Mouse (Mus musculus) hindbrain, embryonic 13.5 days (tissue): ENCODE results near the gene Lsamp. TPM values are rescaled to one million over a fixed set of nuclear protein-coding genes. Genes with fewer than 3 reads are reported as not detected.

ENCODE experiments used
- ATAC-seq: fragments of 200-750 bp; cut with Nextera tagmentation; 2 replicates; pipeline ENCODE4 v1.8.0; 2017; ENCODE audit warnings: moderate TSS enrichment; ENCODE audit not compliant: low FRiP score
- H3K27ac ChIP-seq: fragments of 300-500 bp; sonication (generic); 2 replicates; pipeline ENCODE4 v1.5.1; 2015; ENCODE audit warnings: inconsistent platforms, mild to moderate bottlenecking, moderate library complexity
- H3K27me3 ChIP-seq: fragments of 300-500 bp; sonication (generic); 2 replicates; pipeline ENCODE4 v1.6.1; 2015; ENCODE audit warnings: mild to moderate bottlenecking, inconsistent platforms
- H3K36me3 ChIP-seq: fragments of 300-500 bp; sonication (generic); 2 replicates; pipeline ENCODE4 v1.6.1; 2015; ENCODE audit warnings: mild to moderate bottlenecking, inconsistent platforms
- H3K4me1 ChIP-seq: fragments of 300-500 bp; sonication (generic); replicated peaks from 2 replicates; pipeline ENCODE4 v1.6.1; 2015; ENCODE audit warnings: inconsistent platforms
- H3K4me2 ChIP-seq: fragments of 300-500 bp; sonication (generic); 2 replicates; pipeline ENCODE4 v1.6.1; 2015; ENCODE audit warnings: inconsistent platforms, mild to moderate bottlenecking, moderate library complexity
- H3K4me3 ChIP-seq: fragments of 300-500 bp; sonication (generic); 2 replicates; pipeline ENCODE4 v1.5.1; 2015; ENCODE audit warnings: mild to moderate bottlenecking, inconsistent platforms
- H3K9ac ChIP-seq: fragments of 300-500 bp; sonication (generic); 2 replicates; pipeline ENCODE4 v1.6.1; 2015; ENCODE audit warnings: mild to moderate bottlenecking, inconsistent platforms
- H3K9me3 ChIP-seq: fragments of 300-500 bp; sonication (generic); 2 replicates; pipeline ENCODE4 v1.6.1; 2016; ENCODE audit warnings: inconsistent platforms
- WGBS: fragments of 180-500 bp; shearing (Covaris S2); methylation state at CpG from one replicate; pipeline ENCODE4 v1.1.7; 2015; 5-methylcytosine and 5-hydroxymethylcytosine counted together
- polyA plus RNA-seq: library from polyadenylated mRNA; unstranded; fragments of >200 nt; fragmentation: Nextera tagmentation; extraction: Ambion mirVana; gene quantifications from 2 replicates; pipeline ENCODE4 v1.2.1, GENCODE M21; 2015

Gene Lsamp
- polyA plus RNA-seq, 1 experiment from 2014 or later = 59.0 TPM

GRCm38 (mm10) chr16:41063270-41063857, 1079.2 kb downstream of the Lsamp start:
- H3K36me3 ChIP-seq = no peaks in the 10 kb centered on the region
- no peak overlapping the region for H3K4me3 ChIP-seq
- no peak overlapping the region for H3K4me2 ChIP-seq
- H3K9me3 ChIP-seq = no peaks in the 10 kb centered on the region
- 71% methylated on average over 7 of the region's 7 CpGs for WGBS
- no peak for ATAC-seq
- H3K27ac ChIP-seq = no peak overlapping the region
- H3K9ac ChIP-seq = no peak overlapping the region
- H3K27me3 ChIP-seq = no peaks in the 10 kb centered on the region
- H3K4me1 ChIP-seq = no peaks in the 10 kb centered on the region

- Histone ChIP-seq H3K27ac (no peak overlapping the region), H3K4me2 (no peak overlapping the region), H3K4me3 (no peak overlapping the region), H3K4me1 (no peaks in the 10 kb centered on the region), H3K9ac (no peak overlapping the region), H3K36me3 (no peaks in the 10 kb centered on the region), H3K27me3 (no peaks in the 10 kb centered on the region), H3K9me3 (no peaks in the 10 kb centered on the region)
- ATAC-seq = no peak
- 92% methylated on average over 2 of the region's 2 CpGs for WGBS
Measured at GRCm38 (mm10) chr16:41073470-41073869, 1089.3 kb downstream of the Lsamp start.

GRCm38 (mm10) chr16:41088648-41089047, 1104.5 kb downstream of the Lsamp start:
- Histone ChIP-seq H3K27me3 (no peaks in the 10 kb centered on the region), H3K27ac (no peak overlapping the region), H3K4me1 (0 out of 2 replicates have a peak, but pooled peaks cover 3% of the 10 kb centered on the region), H3K9me3 (no peaks in the 10 kb centered on the region), H3K9ac (no peak overlapping the region), H3K4me2 (no peak overlapping the region), H3K4me3 (no peak overlapping the region), H3K36me3 (no peaks in the 10 kb centered on the region)
- WGBS = 96% methylated on average over 2 of the region's 2 CpGs
- no peak for ATAC-seq

- H3K4me1 ChIP-seq = 0 out of 2 replicates have a peak, but pooled peaks cover 3% of the 10 kb centered on the region
- no peak overlapping the region for H3K4me3 ChIP-seq
- no peaks in the 10 kb centered on the region for H3K27me3 ChIP-seq
- ATAC-seq = no peak
- H3K36me3 ChIP-seq = no peaks in the 10 kb centered on the region
- H3K9me3 ChIP-seq = no peaks in the 10 kb centered on the region
- no peak overlapping the region for H3K4me2 ChIP-seq
- H3K27ac ChIP-seq = no peak overlapping the region
- no peak overlapping the region for H3K9ac ChIP-seq
- 53% methylated on average over 2 of the region's 2 CpGs for WGBS
Measured at GRCm38 (mm10) chr16:41090092-41090491, 1105.9 kb downstream of the Lsamp start.

GRCm38 (mm10) chr16:41091259-41091658, 1107.1 kb downstream of the Lsamp start:
- 0 out of 2 replicates have a peak, but pooled peaks cover 3% of the 10 kb centered on the region for H3K4me1 ChIP-seq
- no peak overlapping the region for H3K4me3 ChIP-seq

GRCm38 (mm10) chr16:41102805-41103204, 1118.6 kb downstream of the Lsamp start:
- H3K36me3 ChIP-seq = no peaks in the 10 kb centered on the region
- no peaks in the 10 kb centered on the region for H3K9me3 ChIP-seq
- no peaks in the 10 kb centered on the region for H3K27me3 ChIP-seq
- H3K4me3 ChIP-seq = no peak overlapping the region
- no peaks in the 10 kb centered on the region for H3K4me1 ChIP-seq
- no peak for ATAC-seq
- no peak overlapping the region for H3K9ac ChIP-seq
- 90% methylated on average over 3 of the region's 3 CpGs for WGBS
- H3K4me2 ChIP-seq = no peak overlapping the region
- no peak overlapping the region for H3K27ac ChIP-seq

More at GRCm38 (mm10) chr16:41091259-41091658, 1107.1 kb downstream of the Lsamp start:
- Histone ChIP-seq H3K27me3 (no peaks in the 10 kb centered on the region), H3K9ac (no peak overlapping the region), H3K4me2 (no peak overlapping the region), H3K27ac (no peak overlapping the region), H3K36me3 (no peaks in the 10 kb centered on the region), H3K9me3 (no peaks in the 10 kb centered on the region)
- ATAC-seq = no peak

- H3K9ac ChIP-seq = no peak overlapping the region
- H3K4me2 ChIP-seq = no peak overlapping the region
- no peak overlapping the region for H3K4me3 ChIP-seq
- no peak for ATAC-seq
- H3K4me1 ChIP-seq = no peaks in the 10 kb centered on the region
- no peaks in the 10 kb centered on the region for H3K27me3 ChIP-seq
- 63% methylated on average over 2 of the region's 2 CpGs for WGBS
- H3K27ac ChIP-seq = no peak overlapping the region
- H3K36me3 ChIP-seq = no peaks in the 10 kb centered on the region
- no peaks in the 10 kb centered on the region for H3K9me3 ChIP-seq
Measured at GRCm38 (mm10) chr16:41124361-41124760, 1140.2 kb downstream of the Lsamp start.

GRCm38 (mm10) chr16:41125051-41125450, 1140.9 kb downstream of the Lsamp start:
- WGBS = 92% methylated on average over 2 of the region's 2 CpGs
- no peak for ATAC-seq
- Histone ChIP-seq H3K27me3 (no peaks in the 10 kb centered on the region), H3K9me3 (no peaks in the 10 kb centered on the region), H3K4me3 (no peak overlapping the region), H3K4me1 (no peaks in the 10 kb centered on the region), H3K27ac (no peak overlapping the region), H3K4me2 (no peak overlapping the region), H3K36me3 (no peaks in the 10 kb centered on the region), H3K9ac (no peak overlapping the region)

- WGBS = 70% methylated on average over 4 of the region's 4 CpGs
- no peaks in the 10 kb centered on the region for H3K4me1 ChIP-seq
Measured at GRCm38 (mm10) chr16:41131053-41131452, 1146.9 kb downstream of the Lsamp start.

GRCm38 (mm10) chr16:41172839-41173238, 1188.7 kb downstream of the Lsamp start:
- 84% methylated on average over 1 of the region's 1 CpGs for WGBS
- H3K4me3 ChIP-seq = no peak overlapping the region
- H3K4me1 ChIP-seq = no peaks in the 10 kb centered on the region
- H3K36me3 ChIP-seq = no peaks in the 10 kb centered on the region
- H3K9me3 ChIP-seq = no peaks in the 10 kb centered on the region
- ATAC-seq = no peak
- H3K27me3 ChIP-seq = no peaks in the 10 kb centered on the region
- no peak overlapping the region for H3K4me2 ChIP-seq
- H3K9ac ChIP-seq = no peak overlapping the region
- no peak overlapping the region for H3K27ac ChIP-seq

More at GRCm38 (mm10) chr16:41131053-41131452, 1146.9 kb downstream of the Lsamp start:
- H3K4me3 ChIP-seq = no peak overlapping the region
- no peaks in the 10 kb centered on the region for H3K27me3 ChIP-seq
- no peaks in the 10 kb centered on the region for H3K9me3 ChIP-seq
- no peak overlapping the region for H3K9ac ChIP-seq
- no peaks in the 10 kb centered on the region for H3K36me3 ChIP-seq
- H3K27ac ChIP-seq = no peak overlapping the region
- ATAC-seq = no peak
- no peak overlapping the region for H3K4me2 ChIP-seq

- no peak overlapping the region for H3K27ac ChIP-seq
- 67% methylated on average over 3 of the region's 3 CpGs for WGBS
- no peaks in the 10 kb centered on the region for H3K36me3 ChIP-seq
- no peak overlapping the region for H3K4me3 ChIP-seq
- no peaks in the 10 kb centered on the region for H3K27me3 ChIP-seq
- no peak overlapping the region for H3K9ac ChIP-seq
- H3K9me3 ChIP-seq = no peaks in the 10 kb centered on the region
- H3K4me2 ChIP-seq = no peak overlapping the region
- no peaks in the 10 kb centered on the region for H3K4me1 ChIP-seq
- no peak for ATAC-seq
Measured at GRCm38 (mm10) chr16:41179557-41179956, 1195.4 kb downstream of the Lsamp start.

GRCm38 (mm10) chr16:41180867-41181266, 1196.7 kb downstream of the Lsamp start:
- Histone ChIP-seq H3K4me2 (no peak overlapping the region), H3K36me3 (no peaks in the 10 kb centered on the region), H3K4me3 (no peak overlapping the region), H3K27me3 (no peaks in the 10 kb centered on the region), H3K9ac (no peak overlapping the region), H3K4me1 (no peaks in the 10 kb centered on the region), H3K9me3 (no peaks in the 10 kb centered on the region), H3K27ac (no peak overlapping the region)
- 28% methylated on average over 3 of the region's 3 CpGs for WGBS
- ATAC-seq = no peak

GRCm38 (mm10) chr16:41210055-41210454, 1225.9 kb downstream of the Lsamp start:
- Histone ChIP-seq H3K9ac (no peak overlapping the region), H3K27ac (no peak overlapping the region), H3K36me3 (no peaks in the 10 kb centered on the region), H3K4me1 (no peaks in the 10 kb centered on the region), H3K4me3 (no peak overlapping the region), H3K4me2 (no peak overlapping the region), H3K9me3 (no peaks in the 10 kb centered on the region), H3K27me3 (no peaks in the 10 kb centered on the region)
- no peak for ATAC-seq
- WGBS = 97% methylated on average over 5 of the region's 5 CpGs
